Mouse (Mus musculus) left cerebral cortex, adult 2 months (tissue): ENCODE measurements around the gene Siva1. TPM values are rescaled to one million over a fixed set of nuclear protein-coding genes. Genes with fewer than 3 reads are reported as not detected.

ENCODE experiments used
- DNase-seq, 2 experiments: peaks; one replicate each; pipeline ENCODE4 v3.0.0; 2021 to 2022; ENCODE audit warnings: low spot score in 2 of 2, mixed read lengths in 1 of 2; ENCODE audit errors: extremely low spot score in 1 of 2
- H3K27ac ChIP-seq: fragments of 200-600 bp; 2 replicates; pipeline ENCODE4 v1.8.1; 2022
- H3K4me3 ChIP-seq: fragments of 200-600 bp; 2 replicates; pipeline ENCODE4 v1.8.1; 2022
- CTCF ChIP-seq: fragments of 200-600 bp; IDR thresholded peaks from 2 replicates; pipeline ENCODE4 v1.8.1; 2022; ENCODE audit warnings: antibody characterized with exemption, mild to moderate bottlenecking, moderate library complexity
- intact Hi-C: fragments of 180-260 bp; cut with DNase I; formaldehyde crosslinking; loops from one replicate; pipeline ENCODE4 v1.15.1; 2025
- total RNA-seq, 2 experiments: library from RNA; stranded (reverse); gene quantifications; 2 replicates each; pipeline ENCODE4 v1.2.3; 2021

Gene Siva1
- total RNA-seq, 2 experiments from 2014 or later, result 19.7 to 21.5 TPM

GRCm38 (mm10) chr12:112605766-112606165 lies 38.7 kb upstream of the Siva1 start:
- TF ChIP-seq CTCF, result peak; percentile 95
- intact Hi-C loops, result loop anchor here (1.0 kb wide), 1 partner anchor 53 kb away; no protein-coding TSS in a partner anchor
- peak; percentile 82 to 89 for DNase-seq
- Histone ChIP-seq H3K27ac (no peak overlapping the region), H3K4me3 (no peak overlapping the region)

- DNase-seq, result no peak
- no peak for TF ChIP-seq CTCF
- H3K4me3 ChIP-seq, result no peak overlapping the region
- H3K27ac ChIP-seq, result no peak overlapping the region
- intact Hi-C loops, result no loop called here
Measured at GRCm38 (mm10) chr12:112606998-112607397, 37.5 kb upstream of the Siva1 start.

- no peak for DNase-seq
- Histone ChIP-seq H3K27ac (no peak overlapping the region), H3K4me3 (no peak overlapping the region)
- no peak for TF ChIP-seq CTCF
- intact Hi-C loops, result no loop called here
Measured at GRCm38 (mm10) chr12:112609031-112609430, 35.4 kb upstream of the Siva1 start.

- intact Hi-C loops, result loop anchor here (1.0 kb wide), 1 partner anchor 40 kb away; no protein-coding TSS in a partner anchor
Measured at GRCm38 (mm10) chr12:112616668-112617067, 27.8 kb upstream of the Siva1 start.

GRCm38 (mm10) chr12:112617184-112617583 lies 27.3 kb upstream of the Siva1 start:
- intact Hi-C loops, result loop anchor here (1.0 kb wide), 1 partner anchor 41 kb away; no protein-coding TSS in a partner anchor
- Histone ChIP-seq H3K27ac (peak overlapping the region; percentile 3; the same call in 1 of the 2 replicates), H3K4me3 (no peak overlapping the region)
- no peak for TF ChIP-seq CTCF
- DNase-seq, result peak; percentile 69 to 76

More at GRCm38 (mm10) chr12:112616668-112617067, 27.8 kb upstream of the Siva1 start:
- no peak for TF ChIP-seq CTCF
- no peak overlapping the region for H3K4me3 ChIP-seq
- DNase-seq, result no peak
- H3K27ac ChIP-seq, result no peak overlapping the region

- Histone ChIP-seq H3K27ac (peak overlapping the region; percentile 90; the same call in 1 of the 2 replicates), H3K4me3 (no peak overlapping the region)
- intact Hi-C loops, result loop anchor here (1.0 kb wide), 1 partner anchor 42 kb away; no protein-coding TSS in a partner anchor
- peak; percentile 53 to 61 for DNase-seq
- peak; percentile 73 for TF ChIP-seq CTCF
Measured at GRCm38 (mm10) chr12:112617898-112618380, 26.5 kb upstream of the Siva1 start.

GRCm38 (mm10) chr12:112618981-112619685 lies 25.3 kb upstream of the Siva1 start:
- peak overlapping the region; percentile 90 for H3K27ac ChIP-seq
- intact Hi-C loops, result no loop called here

GRCm38 (mm10) chr12:112619686-112620353 lies 24.7 kb upstream of the Siva1 start, which contains the start of gene Adssl1:
Gene Adssl1 (plus strand): TSS chr12:112620045.
- intact Hi-C loops, result loop anchor here (5.0 kb wide), 1 partner anchor 123 kb away; no protein-coding TSS in a partner anchor
- no peak for TF ChIP-seq CTCF
- H3K27ac ChIP-seq, result peak within 1 kb of the TSS; percentile 90
- peak; percentile 57 to 65 for DNase-seq
- peak within 1 kb of the TSS; percentile 66 for H3K4me3 ChIP-seq

More at GRCm38 (mm10) chr12:112618981-112619685, 25.3 kb upstream of the Siva1 start:
- TF ChIP-seq CTCF, result no peak
- peak overlapping the region; percentile 66 for H3K4me3 ChIP-seq
- DNase-seq, result no peak

GRCm38 (mm10) chr12:112620354-112621061 lies 24.0 kb upstream of the Siva1 start:
- no peak for TF ChIP-seq CTCF
- Histone ChIP-seq H3K27ac (peak overlapping the region; percentile 90), H3K4me3 (peak overlapping the region; percentile 66)
- no peak for DNase-seq
- intact Hi-C loops, result loop anchor here (5.0 kb wide), 1 partner anchor 123 kb away; no protein-coding TSS in a partner anchor

- no peak overlapping the region for H3K27ac ChIP-seq
- no peak for TF ChIP-seq CTCF
Measured at GRCm38 (mm10) chr12:112621900-112622299, 22.6 kb upstream of the Siva1 start.

GRCm38 (mm10) chr12:112623742-112624141 lies 20.7 kb upstream of the Siva1 start:
- peak; percentile 64 to 68 for DNase-seq
- no peak overlapping the region for H3K4me3 ChIP-seq
- TF ChIP-seq CTCF, result peak; percentile 97
- H3K27ac ChIP-seq, result peak overlapping the region; percentile 9; the same call in 1 of the 2 replicates
- intact Hi-C loops, result loop anchor here (1.0 to 5.0 kb wide), 2 partner anchors 71 to 126 kb away; no protein-coding TSS in a partner anchor

More at GRCm38 (mm10) chr12:112621900-112622299, 22.6 kb upstream of the Siva1 start:
- no peak overlapping the region for H3K4me3 ChIP-seq
- intact Hi-C loops, result loop anchor here (5.0 kb wide), 1 partner anchor 125 kb away; no protein-coding TSS in a partner anchor
- DNase-seq, result no peak
